Mouse (Mus musculus) gastrocnemius, postnatal 4 days (tissue): ENCODE data around the gene Slc22a14. TPM values are rescaled to one million over a fixed set of nuclear protein-coding genes. Genes with fewer than 3 reads are reported as not detected.
"Not testable (repeated sequence)": the region's sequence is repeated elsewhere in the genome, so short reads cannot be mapped to it uniquely, and the experiment has no call there.

ENCODE experiments used
- DNase-seq, 2 experiments: peaks; one replicate each; pipeline ENCODE4 v3.0.0; 2021 to 2022; ENCODE audit warnings: low spot score in 2 of 2, mixed read lengths in 2 of 2
- total RNA-seq, 2 experiments: library from RNA; stranded (reverse); gene quantifications; 2 replicates each; pipeline ENCODE4 v1.2.3; 2021

Slc22a14 gene
- total RNA-seq, 2 experiments from 2014 or later, result not detected

GRCm38 (mm10) chr9:119323260-119323645, 42.1 kb downstream of the Slc22a14 start:
- DNase-seq, result no peak

DNA sequence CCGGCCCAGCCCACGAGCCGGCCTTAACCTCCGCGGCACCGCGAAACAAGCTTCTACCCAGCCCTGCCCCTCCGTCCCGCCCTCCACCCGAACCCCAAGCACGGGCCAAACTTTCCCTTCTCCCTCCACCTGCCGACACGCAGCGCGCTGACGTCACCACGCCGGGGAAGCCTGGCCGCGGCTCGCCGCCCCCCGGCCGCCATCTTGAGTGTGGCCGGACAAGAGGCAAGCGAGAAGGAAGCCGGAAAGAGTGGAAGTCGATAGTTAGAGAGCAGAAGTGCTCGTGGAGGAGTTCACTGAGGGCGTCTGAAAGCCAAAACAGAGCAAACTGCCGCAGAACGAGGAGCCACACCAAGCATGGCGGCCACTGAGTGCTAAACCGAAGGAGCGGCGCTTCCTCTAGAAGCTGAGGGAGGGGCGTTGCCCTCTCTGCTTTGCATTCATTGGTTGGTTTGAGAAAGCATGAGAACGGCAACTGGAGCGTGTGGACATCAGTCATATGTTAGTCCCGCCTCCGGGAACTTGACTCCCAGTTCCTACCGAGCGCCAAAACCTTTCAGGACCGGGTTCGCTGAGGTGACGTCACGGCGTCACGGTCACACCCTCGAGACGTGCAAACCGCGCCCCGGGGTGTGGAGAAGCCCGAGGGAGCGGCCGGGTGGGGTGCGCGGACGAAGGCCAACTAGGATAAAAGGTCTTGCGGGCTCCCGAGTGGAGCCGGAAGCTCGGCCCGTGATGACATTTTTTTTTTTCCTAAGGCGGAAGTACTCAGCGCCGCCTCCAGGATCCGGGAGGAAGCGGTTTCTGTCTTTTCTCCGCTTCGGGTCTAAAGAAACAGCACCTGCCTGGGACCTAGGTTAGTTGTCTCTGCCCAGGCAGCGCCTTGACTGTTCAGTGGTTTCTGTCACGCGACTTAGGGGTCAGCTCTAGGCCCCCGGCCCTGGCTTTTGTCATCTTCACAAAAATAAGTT, 42.8 kb downstream of the Slc22a14 start, which contains the start of gene Oxsr1:
TSS of gene Oxsr1 (minus strand) at position 139 of the 971 bp plus-strand sequence.
- DNase-seq, result peak; percentile 90 to 96

- DNase-seq, result no peak
Observed at GRCm38 (mm10) chr9:119321392-119322229, 43.7 kb downstream of the Slc22a14 start.

GRCm38 (mm10) chr9:119320946-119321345, 44.4 kb downstream of the Slc22a14 start:
- DNase-seq, result no peak

DNA sequence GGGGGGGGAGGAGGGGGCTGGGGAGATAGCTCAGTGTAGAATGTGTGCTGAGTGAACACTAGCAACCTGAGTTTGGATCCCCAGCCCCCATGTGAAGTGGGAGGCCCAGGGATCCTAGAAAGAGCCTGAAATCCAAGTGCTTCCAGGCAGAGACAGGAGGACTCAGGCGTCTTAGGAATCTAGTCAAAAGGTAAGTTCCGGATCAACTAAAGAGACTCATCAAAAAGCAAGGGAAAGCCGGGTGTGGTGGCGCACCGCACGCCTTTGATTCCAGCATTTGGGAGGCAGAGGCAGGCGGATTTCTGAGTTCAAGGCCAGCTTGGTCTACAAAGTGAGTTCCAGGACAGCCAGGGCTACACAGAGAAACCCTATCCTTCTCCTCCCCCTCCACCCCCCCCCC, 44.9 kb downstream of the Slc22a14 start:
- no peak for DNase-seq

- no peak for DNase-seq
Observed at GRCm38 (mm10) chr9:119318891-119319290, 46.5 kb downstream of the Slc22a14 start.

GRCm38 (mm10) chr9:119313096-119313495, 52.3 kb downstream of the Slc22a14 start:
- no peak for DNase-seq

GRCm38 (mm10) chr9:119309067-119309466, 56.3 kb downstream of the Slc22a14 start:
- no peak for DNase-seq

DNA sequence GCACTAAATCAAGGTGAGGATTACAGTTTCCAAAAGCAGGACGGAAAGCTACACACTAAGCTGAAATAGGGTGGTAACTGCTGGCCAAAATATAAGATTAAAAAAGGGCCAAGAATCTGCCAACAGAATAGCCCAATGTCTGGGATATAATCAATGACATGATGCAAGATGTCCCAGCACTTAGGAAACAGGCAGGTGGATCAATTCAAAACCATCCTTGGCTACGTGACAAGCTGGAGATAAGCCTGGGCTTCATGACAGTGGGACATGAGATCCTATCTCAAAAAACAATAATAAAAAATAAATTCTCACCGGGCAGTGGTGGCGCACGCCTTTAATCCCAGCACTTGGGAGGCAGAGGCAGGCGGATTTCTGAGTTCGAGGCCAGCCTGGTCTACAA, 59.5 kb downstream of the Slc22a14 start:
- DNase-seq, result no peak

DNA sequence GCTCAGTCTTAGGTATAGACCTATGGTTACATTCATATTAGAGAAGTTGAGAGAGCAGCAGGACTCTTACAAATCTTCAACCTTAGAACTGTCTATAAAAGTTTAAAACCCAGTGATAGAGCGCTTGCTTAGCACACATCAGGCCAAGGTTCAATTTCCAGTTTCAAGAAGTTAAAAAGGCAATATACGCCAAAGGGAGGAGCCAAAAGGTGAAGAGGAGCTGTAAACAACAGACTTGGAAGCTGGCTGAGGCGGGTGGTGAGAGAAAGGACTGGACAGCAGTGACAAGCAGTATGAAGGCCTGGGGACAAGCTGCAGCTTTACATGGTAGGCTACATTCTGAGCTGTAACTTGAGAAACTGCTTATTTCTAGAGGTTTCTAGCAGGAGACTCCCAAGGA, 66.8 kb downstream of the Slc22a14 start:
- DNase-seq, result no peak

DNA sequence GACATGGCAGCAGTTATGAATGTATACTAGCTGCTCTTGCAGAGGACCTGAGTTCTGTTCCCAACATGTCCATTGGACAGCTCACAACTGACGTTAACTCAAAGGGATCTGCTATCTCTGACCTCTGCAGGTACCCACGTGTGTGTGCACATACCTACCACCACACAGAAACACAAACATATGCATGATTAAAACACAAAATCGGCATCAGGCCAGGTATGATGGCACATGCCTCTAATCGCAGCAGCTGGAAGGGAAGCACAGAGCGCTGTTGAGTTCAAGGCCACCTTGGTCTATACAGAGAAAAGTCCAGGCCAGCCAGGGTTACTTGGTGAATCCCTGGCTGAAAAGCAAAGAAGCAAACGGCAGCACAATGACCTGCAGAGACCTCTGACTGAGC, 67.7 kb downstream of the Slc22a14 start:
- no peak for DNase-seq

GRCm38 (mm10) chr9:119290791-119291190, 74.6 kb downstream of the Slc22a14 start:
- no peak for DNase-seq

DNA sequence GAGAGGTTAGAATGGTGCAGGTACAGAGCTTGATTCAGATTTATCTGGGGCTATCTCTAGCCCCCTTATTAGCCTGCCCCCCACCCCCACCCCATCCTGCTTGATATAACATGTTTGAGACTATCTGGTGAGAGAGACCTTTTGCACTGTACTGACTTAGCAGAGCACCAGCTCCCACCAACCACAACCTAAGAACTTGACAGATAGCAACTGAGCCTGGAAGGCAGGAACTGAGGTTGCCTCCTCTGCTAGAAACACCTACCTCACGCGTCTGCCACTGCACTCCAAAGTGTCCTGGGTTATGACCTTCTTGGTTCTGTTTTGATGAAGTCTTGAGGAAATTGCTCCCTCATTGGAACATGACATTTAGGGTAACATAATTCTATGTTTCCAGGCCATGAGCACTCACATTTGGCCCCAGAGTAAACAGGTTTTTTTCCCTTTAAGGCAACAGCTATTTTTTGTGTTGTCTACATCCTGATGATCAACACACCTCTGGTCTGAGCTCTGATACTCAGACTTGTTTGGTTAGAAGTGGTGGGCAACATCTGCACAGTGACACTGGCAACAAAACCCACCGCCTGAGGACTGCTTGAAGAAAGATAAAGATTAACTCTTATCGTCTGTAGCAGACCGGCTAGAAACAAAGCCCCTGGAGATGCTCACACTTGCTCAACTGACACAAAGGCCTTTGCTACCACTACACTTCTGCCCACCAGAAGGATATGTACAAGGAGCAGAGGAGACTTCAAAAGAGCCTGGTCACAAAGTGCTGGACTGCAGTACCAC, 84.3 kb downstream of the Slc22a14 start:
- no peak for DNase-seq

DNA sequence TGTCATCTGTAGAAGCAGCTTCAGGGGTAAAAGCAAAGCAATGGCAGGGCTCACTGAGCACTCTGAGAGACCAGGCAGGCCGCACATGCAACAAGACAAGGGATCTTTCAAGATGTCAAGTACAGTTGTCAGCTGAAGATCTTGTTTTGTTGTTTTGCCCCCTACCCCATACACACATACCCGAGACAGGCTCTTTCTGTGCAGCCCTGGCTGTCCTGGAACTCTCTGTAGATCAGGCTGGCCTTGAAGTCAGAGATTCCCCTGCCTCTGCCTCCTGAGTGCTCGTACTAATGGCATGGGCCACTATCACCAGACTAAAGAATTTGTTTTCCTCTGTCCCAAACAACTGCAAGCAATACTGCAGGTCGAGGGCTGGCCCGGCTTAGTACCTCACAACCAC, 87.3 kb downstream of the Slc22a14 start:
- no peak for DNase-seq

- DNase-seq, result peak in 1 of 2 experiments; percentile 17
Observed at GRCm38 (mm10) chr9:119276321-119276720, 89.0 kb downstream of the Slc22a14 start.

DNA sequence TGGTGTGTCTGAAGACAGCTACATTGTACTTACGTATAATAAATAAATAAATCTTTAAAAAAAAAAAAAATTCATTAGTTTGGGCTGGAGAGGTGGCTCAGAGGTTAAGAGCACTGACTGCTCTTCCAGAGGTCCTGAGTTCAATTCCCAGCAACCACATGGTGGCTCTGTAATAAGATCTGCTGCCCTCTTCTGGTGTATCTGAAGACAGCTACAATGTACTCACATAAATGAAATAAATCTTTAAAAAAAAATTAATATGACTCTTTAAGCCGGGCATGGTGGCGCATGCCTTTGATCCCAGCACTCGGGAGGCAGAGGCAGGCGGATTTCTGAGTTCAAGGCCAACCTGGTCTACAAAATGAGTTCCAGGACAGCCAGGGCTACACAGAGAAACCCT, 90.5 kb downstream of the Slc22a14 start:
- not testable (repeated sequence) for DNase-seq

DNA sequence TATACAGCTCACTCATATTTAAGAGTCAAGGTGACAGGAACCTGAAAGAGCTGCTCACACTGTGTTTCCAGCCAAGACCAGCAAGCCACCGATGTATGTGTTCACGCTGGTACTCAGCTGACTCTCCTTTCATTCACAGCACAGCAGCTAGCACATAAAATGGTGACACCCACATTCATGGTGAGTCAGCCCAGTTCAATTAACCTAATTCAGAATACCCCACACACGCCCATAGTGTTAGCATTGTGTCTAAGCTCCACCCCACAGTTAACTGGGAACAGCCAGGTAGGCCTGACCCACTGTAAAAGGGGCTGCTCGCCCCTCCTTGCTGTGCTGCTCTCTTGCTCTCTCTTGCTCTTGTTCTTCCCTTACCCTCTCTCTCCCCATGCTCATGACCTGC, 93.9 kb downstream of the Slc22a14 start:
- no peak for DNase-seq

DNA sequence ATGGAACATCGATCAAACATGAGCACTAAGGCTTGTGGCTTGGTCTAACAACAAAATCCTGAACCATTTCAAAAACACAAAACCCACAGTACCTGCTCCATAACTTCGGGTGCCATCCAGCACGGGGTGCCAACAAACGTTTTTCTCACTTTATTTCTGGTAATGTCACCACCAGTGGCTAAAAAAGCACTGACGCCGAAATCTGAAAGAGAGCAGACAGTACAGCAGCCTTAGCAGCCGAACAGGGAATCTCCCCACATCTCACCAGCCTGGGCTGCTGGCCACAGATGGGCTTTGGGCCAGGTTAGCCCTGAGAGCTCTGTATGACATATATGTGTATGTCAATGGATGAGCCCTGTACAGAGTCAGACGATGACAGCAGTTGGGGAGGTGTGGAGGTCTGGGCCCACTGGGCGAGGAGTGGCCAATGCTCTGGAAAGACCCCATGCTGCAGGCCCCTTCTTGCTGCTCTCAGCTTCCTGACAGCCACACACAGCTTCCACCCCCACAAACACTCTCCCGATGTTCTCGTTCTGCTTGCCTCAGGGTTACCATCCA, 96.7 kb downstream of the Slc22a14 start:
- no peak for DNase-seq

DNA sequence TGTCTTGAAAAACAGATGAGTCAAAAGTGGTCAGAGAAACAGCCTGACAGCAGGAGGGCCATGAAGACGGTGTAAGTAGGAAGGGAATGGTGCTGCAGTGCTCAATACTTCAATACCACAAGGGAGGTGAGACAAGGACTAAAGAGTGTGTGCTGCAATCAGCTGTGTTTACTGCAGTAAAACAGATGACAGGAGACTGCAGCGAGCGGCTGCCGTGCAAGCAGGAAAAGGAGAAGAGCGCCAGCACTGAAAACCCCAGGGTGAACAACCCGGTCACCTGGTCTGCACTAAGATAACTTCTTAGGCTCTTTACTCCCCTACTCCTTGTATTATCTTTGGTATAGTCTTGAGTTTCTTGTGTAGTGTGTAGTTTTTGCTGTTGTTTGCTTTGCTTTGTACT, 97.2 kb downstream of the Slc22a14 start:
- no peak for DNase-seq

- not testable (repeated sequence) for DNase-seq
Observed at GRCm38 (mm10) chr9:119266121-119266395, 99.3 kb downstream of the Slc22a14 start.
